In genomic region chr1:43006051-43006514, GRCm38 (mm10) we compare ENCODE assay signal across 10 mouse cellular contexts. TPM values are rescaled to one million over a fixed set of nuclear protein-coding genes. Genes with fewer than 3 reads are reported as not detected.
DNase-seq lines count a peak whose midpoint lies in the region; ATAC-seq and TF ChIP-seq lines count a peak whose summit lies in the region.
"Had no signal": no experiment of that assay in that cellular context is flagged by ENCODE, and none has a peak within 500 bp of the region (broad histone marks: within the 10 kb centered on the region; RNA-seq: fewer than 3 reads in every experiment).

No protein-coding gene starts in this region.

- no peaks in the 10 kb centered on the region for H3K36me3 ChIP-seq in hindbrain, embryonic 11.5 days (ENCODE audit: control insufficient read depth, insufficient read depth, low read length)
- no peaks in the 10 kb centered on the region for H3K36me3 ChIP-seq in midbrain, embryonic 10.5 days

- TF ChIP-seq POLR2A in cerebellum, adult 2 months (IDR thresholded peaks at IDR 0.05; ENCODE audit: borderline replicate concordance, insufficient read depth, low read length): no peak

- peak; percentile 4 to 7 for DNase-seq in cerebellum, adult 2 months
- DNase-seq in cerebellum, adult 9-11 months: no peak
- DNase-seq in embryo, embryonic 10 days (ENCODE audit: low spot score): peak; percentile 39
- peak; percentile 68 for DNase-seq in hindbrain, embryonic 11.5 days (ENCODE audit: low spot score)
- DNase-seq in midbrain, embryonic 10.5 days (ENCODE audit: low spot score): peak; percentile 26
- DNase-seq in gastrocnemius, postnatal 25 days: no peak
- DNase-seq in ovary, postnatal 10 days (ENCODE audit: low spot score): no peak
- DNase-seq: thymus, postnatal 14 days had no signal

- 0 out of 2 replicates have a peak overlapping the region, but pooled peaks have one; percentile 18 for H3K4me2 ChIP-seq in hindbrain, embryonic 11.5 days (replicated peaks; ENCODE audit: low read depth, low read length)

- no peaks in the 10 kb centered on the region for H3K4me1 ChIP-seq in cerebellum, adult 2 months (ENCODE audit: control insufficient read depth, insufficient read depth, low read length)
- H3K4me1 ChIP-seq in hindbrain, embryonic 11.5 days (replicated peaks; ENCODE audit: control insufficient read depth, insufficient read depth, low read length): no peaks in the 10 kb centered on the region; the same call in 1 of the 2 replicates
- H3K4me1 ChIP-seq in midbrain, embryonic 10.5 days: peaks cover 11% of the 10 kb centered on the region

- WGBS in cerebellum, adult 2 months: 6% methylated on average over 13 of the region's 13 CpGs
- WGBS in hindbrain, embryonic 11.5 days: 30% methylated on average over 12 of the region's 13 CpGs
- WGBS in midbrain, embryonic 10.5 days: 53% methylated on average over 13 of the region's 13 CpGs

- H3K27ac ChIP-seq in cerebellum, adult 2 months (ENCODE audit: insufficient read depth, low read length): no peak overlapping the region
- peak overlapping the region; percentile 62 for H3K27ac ChIP-seq in hindbrain, embryonic 11.5 days (ENCODE audit: low read depth, low read length)
- peak overlapping the region; percentile 2; the same call in 1 of the 2 replicates for H3K27ac ChIP-seq in midbrain, embryonic 10.5 days (replicated peaks)

- H3K4me3 ChIP-seq in cerebellum, adult 2 months (replicated peaks; ENCODE audit: insufficient read depth, low read depth, low read length): no peak overlapping the region
- H3K4me3 ChIP-seq in hindbrain, embryonic 11.5 days (ENCODE audit: low read depth, low read length): no peak overlapping the region
- H3K4me3 ChIP-seq in midbrain, embryonic 10.5 days: no peak overlapping the region

- no peaks in the 10 kb centered on the region for H3K9me3 ChIP-seq in hindbrain, embryonic 11.5 days (ENCODE audit: control insufficient read depth, low read length)
- no peaks in the 10 kb centered on the region for H3K9me3 ChIP-seq in midbrain, embryonic 10.5 days (replicated peaks)

- ATAC-seq in hindbrain, embryonic 11.5 days (ENCODE audit: low FRiP score): peak; percentile 96
- no peak for ATAC-seq in megakaryocyte progenitor cell, adult 5-6 weeks (replicated peaks; ENCODE audit: poor library complexity)
- ATAC-seq: lung, postnatal 0 days had no signal

- no peaks in the 10 kb centered on the region for H3K27me3 ChIP-seq in cerebellum, adult 2 months (ENCODE audit: control insufficient read depth, insufficient read depth, low read length)
- no peaks in the 10 kb centered on the region for H3K27me3 ChIP-seq in hindbrain, embryonic 11.5 days (ENCODE audit: control insufficient read depth, insufficient read depth, low read length)
- H3K27me3 ChIP-seq in midbrain, embryonic 10.5 days (ENCODE audit: low read depth, poor library complexity, severe bottlenecking): no peaks in the 10 kb centered on the region

- TF ChIP-seq CTCF in cerebellum, adult 2 months (IDR thresholded peaks at IDR 0.05; ENCODE audit: borderline replicate concordance, insufficient read depth, low read depth, low read length): no peak

- no peak overlapping the region for H3K9ac ChIP-seq in hindbrain, embryonic 11.5 days (ENCODE audit: low read depth, low read length)

RNA-seq across cellular contexts. Expression of gene Gpr45, which starts 53.4 kb away (rescaled TPM):
- 5.8 and 6.6 TPM in 2 replicates for polyA plus RNA-seq in cerebellum, adult 2 months (2012; rRNA removed)
- polyA plus RNA-seq in hindbrain, embryonic 11.5 days (2014; fragmentation: Nextera tagmentation; extraction: Ambion mirVana): 15.2 and 15.7 TPM in 2 replicates
- polyA plus RNA-seq in midbrain, embryonic 10.5 days (2016; fragmentation: Nextera tagmentation; extraction: Ambion mirVana): 14.1 and 17.6 TPM in 2 replicates
- total RNA-seq in megakaryocyte progenitor cell, adult 5-6 weeks (2015): 0.42 TPM in 1 of 2 replicates, not detected in the other
- total RNA-seq in megakaryocyte progenitor cell, adult 5-6 weeks (2017): 0.17 and 0.42 TPM in 2 replicates
- not detected for total RNA-seq in gastrocnemius, postnatal 25 days (2021)

Comparison
In these comparisons a context has a peak if more than half of its experiments do, and no peak if none do; other contexts are left out.
1. DNase-seq: peak in cerebellum, adult 2 months (2 of 2), embryo, embryonic 10 days (single experiment), hindbrain, embryonic 11.5 days (single experiment) and midbrain, embryonic 10.5 days (single experiment); none in cerebellum, adult 9-11 months (single experiment), gastrocnemius, postnatal 25 days (single experiment) and ovary, postnatal 10 days (single experiment).